Mouse (Mus musculus) stomach, postnatal 0 days (tissue): Measurements from ENCODE around the gene Sae1.

ENCODE experiments used
- CTCF ChIP-seq: IDR thresholded peaks from 2 replicates; pipeline ENCODE4 v1.5.1; 2016; ENCODE audit warnings: antibody characterized with exemption, low read depth, mild to moderate bottlenecking, moderate library complexity
- EP300 ChIP-seq: optimal IDR thresholded peaks from 2 replicates; pipeline ENCODE3; 2016; ENCODE audit warnings: antibody characterized with exemption

- TF ChIP-seq CTCF, result no peak
- TF ChIP-seq EP300, result no peak
These were observed 73.3 kb downstream of the Sae1 start for GRCm38 (mm10) chr7:16314221-16314775.
